Mouse (Mus musculus) hindbrain, embryonic 11.5 days (tissue): ENCODE results near the gene Iqck. TPM values are rescaled to one million over a fixed set of nuclear protein-coding genes. Genes with fewer than 3 reads are reported as not detected.

Experiments
- ATAC-seq: fragments of 200-750 bp; cut with Nextera tagmentation; 2 replicates; pipeline ENCODE4 v1.8.0; 2017; ENCODE audit warnings: mild to moderate bottlenecking, moderate TSS enrichment, moderate library complexity; ENCODE audit not compliant: low FRiP score
- DNase-seq: peaks from one replicate; pipeline ENCODE4 v3.0.0-alpha.2; 2015; ENCODE audit warnings: low spot score
- H3K27ac ChIP-seq: fragments of 300-500 bp; sonication (generic); 2 replicates; pipeline ENCODE4 v1.5.1; 2014; ENCODE audit warnings: mild to moderate bottlenecking, low read depth, low read length
- H3K27me3 ChIP-seq: fragments of 300-500 bp; sonication (generic); 2 replicates; pipeline ENCODE4 v1.6.1; 2014; ENCODE audit warnings: mild to moderate bottlenecking, low read length, moderate library complexity, mixed read lengths; ENCODE audit not compliant: control insufficient read depth, insufficient read depth
- H3K36me3 ChIP-seq: fragments of 300-500 bp; sonication (generic); 2 replicates; pipeline ENCODE4 v1.6.1; 2014; ENCODE audit warnings: mild to moderate bottlenecking, low read length, moderate library complexity, mixed read lengths; ENCODE audit not compliant: control insufficient read depth, insufficient read depth
- H3K4me1 ChIP-seq: fragments of 300-500 bp; sonication (generic); replicated peaks from 2 replicates; pipeline ENCODE4 v1.6.1; 2014; ENCODE audit warnings: low read length, mixed read lengths; ENCODE audit not compliant: control insufficient read depth, insufficient read depth
- H3K4me2 ChIP-seq: fragments of 300-500 bp; sonication (generic); replicated peaks from 2 replicates; pipeline ENCODE4 v1.6.1; 2014; ENCODE audit warnings: mild to moderate bottlenecking, low read depth, low read length
- H3K4me3 ChIP-seq: fragments of 300-500 bp; sonication (generic); 2 replicates; pipeline ENCODE4 v1.5.1; 2014; ENCODE audit warnings: low read depth, low read length
- H3K9ac ChIP-seq: fragments of 300-500 bp; sonication (generic); 2 replicates; pipeline ENCODE4 v1.6.1; 2014; ENCODE audit warnings: low read depth, low read length
- H3K9me3 ChIP-seq: fragments of 300-500 bp; sonication (generic); 2 replicates; pipeline ENCODE4 v1.6.1; 2016; ENCODE audit warnings: low read length; ENCODE audit not compliant: control insufficient read depth
- WGBS: fragments of 180-500 bp; shearing (Covaris S2); extraction: QIAGEN DNeasy Blood & Tissue Kit; methylation state at CpG from one replicate; pipeline ENCODE4 v1.1.7; 2014; 5-methylcytosine and 5-hydroxymethylcytosine counted together
- polyA plus RNA-seq: library from polyadenylated mRNA; unstranded; fragments of >200 nt; fragmentation: Nextera tagmentation; extraction: Ambion mirVana; gene quantifications from 2 replicates; pipeline ENCODE4 v1.2.1, GENCODE M21; 2014

The Iqck gene
- polyA plus RNA-seq, 1 experiment from 2014 or later, result 4.0 TPM

DNA sequence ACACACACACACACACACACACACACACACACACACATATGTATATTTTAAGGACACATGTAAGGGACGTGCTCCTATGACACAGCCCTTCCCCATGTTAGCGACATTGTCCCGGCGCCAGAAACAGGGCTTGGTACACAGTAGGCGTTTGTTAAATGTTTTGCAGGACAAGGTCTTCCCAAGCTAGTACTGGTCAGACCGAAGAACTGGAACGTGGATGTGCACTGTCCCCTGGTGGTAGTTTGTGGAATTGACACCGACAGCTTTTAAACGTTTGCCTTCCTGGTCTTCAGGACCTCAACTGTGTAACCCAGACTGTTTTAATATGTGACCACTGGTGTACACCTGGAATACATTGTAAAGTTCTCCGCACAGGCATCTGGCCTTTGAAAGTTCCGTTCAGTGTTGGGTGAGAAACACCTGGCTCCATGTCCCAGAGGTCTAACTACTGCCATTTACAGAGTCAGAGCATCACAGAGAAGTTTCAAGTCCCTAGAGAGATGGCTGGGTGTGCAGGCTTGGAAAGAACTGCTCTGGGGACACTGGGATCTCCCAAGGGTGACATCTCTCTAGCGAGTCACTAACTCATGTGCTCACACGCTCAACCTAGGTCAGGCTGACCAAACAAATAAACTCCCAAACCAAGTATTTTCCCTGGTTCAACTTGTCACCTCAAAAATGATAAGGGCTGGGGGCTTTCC is 140.7 kb downstream of the Iqck start:
- H3K27ac ChIP-seq, result no peak overlapping the region
- no peak overlapping the region for H3K4me2 ChIP-seq
- H3K9ac ChIP-seq, result no peak overlapping the region
- no peaks in the 10 kb centered on the region for H3K9me3 ChIP-seq
- ATAC-seq, result peak; percentile 45
- H3K4me3 ChIP-seq, result no peak overlapping the region
- peak; percentile 91 for DNase-seq
- peaks cover 18% of the 10 kb centered on the region for H3K4me1 ChIP-seq
- H3K36me3 ChIP-seq, result no peaks in the 10 kb centered on the region
- no peaks in the 10 kb centered on the region for H3K27me3 ChIP-seq
- 11% methylated on average over 13 of the region's 13 CpGs for whole genome bisulfite sequencing

- Histone ChIP-seq H3K27me3 (no peaks in the 10 kb centered on the region), H3K9ac (no peak overlapping the region), H3K4me3 (no peak overlapping the region), H3K36me3 (no peaks in the 10 kb centered on the region), H3K9me3 (no peaks in the 10 kb centered on the region), H3K27ac (no peak overlapping the region), H3K4me1 (peaks cover 5% of the 10 kb centered on the region; the same call in 1 of the 2 replicates), H3K4me2 (no peak overlapping the region)
- ATAC-seq, result no peak
- WGBS, result 73% methylated on average over 2 of the region's 2 CpGs
- no peak for DNase-seq
Measured at GRCm38 (mm10) chr7:118999857-119000256, 144.3 kb downstream of the Iqck start.

GRCm38 (mm10) chr7:119001965-119002364 is 146.4 kb downstream of the Iqck start:
- DNase-seq, result no peak
- no peaks in the 10 kb centered on the region for H3K36me3 ChIP-seq
- H3K9ac ChIP-seq, result no peak overlapping the region
- H3K4me3 ChIP-seq, result no peak overlapping the region
- 63% methylated on average over 2 of the region's 2 CpGs for WGBS
- ATAC-seq, result no peak
- no peaks in the 10 kb centered on the region for H3K4me1 ChIP-seq
- H3K9me3 ChIP-seq, result no peaks in the 10 kb centered on the region
- no peaks in the 10 kb centered on the region for H3K27me3 ChIP-seq
- H3K27ac ChIP-seq, result no peak overlapping the region
- no peak overlapping the region for H3K4me2 ChIP-seq

DNA sequence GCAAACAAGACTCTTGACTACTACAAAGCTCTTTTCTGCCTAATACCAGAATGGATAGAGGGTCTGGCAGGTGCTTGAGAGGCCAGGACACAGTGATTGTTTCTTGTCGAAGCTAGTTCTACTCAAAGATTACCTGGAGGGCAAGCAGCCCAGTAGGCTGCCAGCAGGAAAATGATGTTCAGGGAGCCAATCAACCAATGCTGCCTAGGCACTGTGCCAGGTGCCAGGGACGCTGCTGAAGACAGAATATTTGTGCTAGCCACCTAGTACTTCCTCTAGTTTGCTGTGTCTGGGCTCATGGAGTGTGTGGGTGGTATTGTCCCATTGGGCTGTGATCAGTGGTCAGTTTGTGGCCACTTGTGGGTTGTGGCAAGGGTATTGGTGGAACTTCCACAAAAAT is 146.9 kb downstream of the Iqck start:
- 65% methylated on average over 2 of the region's 2 CpGs for WGBS
- Histone ChIP-seq H3K4me1 (no peaks in the 10 kb centered on the region), H3K4me2 (no peak overlapping the region), H3K27me3 (no peaks in the 10 kb centered on the region), H3K9me3 (no peaks in the 10 kb centered on the region), H3K36me3 (no peaks in the 10 kb centered on the region), H3K9ac (no peak overlapping the region), H3K4me3 (no peak overlapping the region), H3K27ac (no peak overlapping the region)
- DNase-seq, result no peak
- ATAC-seq, result no peak

GRCm38 (mm10) chr7:119010854-119011529 is 155.4 kb downstream of the Iqck start:
- 15% methylated on average over 5 of the region's 5 CpGs for WGBS
- Histone ChIP-seq H3K9me3 (no peaks in the 10 kb centered on the region), H3K27me3 (no peaks in the 10 kb centered on the region), H3K9ac (no peak overlapping the region), H3K4me3 (no peak overlapping the region), H3K36me3 (no peaks in the 10 kb centered on the region), H3K4me1 (no peaks in the 10 kb centered on the region), H3K27ac (no peak overlapping the region), H3K4me2 (no peak overlapping the region)
- 0 out of 2 replicates have a peak, but pooled peaks have one; percentile 47 for ATAC-seq
- peak; percentile 87 for DNase-seq

DNA sequence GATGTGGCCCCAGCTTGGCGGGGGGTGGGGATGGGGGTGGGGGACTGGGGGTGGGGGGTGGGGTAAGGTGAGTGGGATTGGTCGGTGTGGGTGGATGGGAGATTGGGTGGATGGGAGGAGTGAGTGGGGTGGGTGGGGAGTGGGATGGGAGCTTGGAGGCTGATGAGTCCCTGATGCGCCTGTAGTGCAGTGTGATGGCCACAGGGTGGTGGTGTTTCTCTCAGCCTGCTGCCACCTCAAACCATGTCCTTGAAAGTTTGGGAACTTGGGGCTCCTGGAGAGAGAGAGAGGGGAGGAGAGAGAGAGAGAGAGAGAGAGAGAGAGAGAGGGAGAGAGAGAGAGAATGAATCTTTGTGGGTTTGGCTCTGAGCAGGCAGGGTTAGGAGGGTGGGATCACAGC is 160.2 kb downstream of the Iqck start:
- 0% methylated on average over 3 of the region's 3 CpGs for WGBS
- Histone ChIP-seq H3K27ac (no peak overlapping the region), H3K9ac (no peak overlapping the region), H3K27me3 (no peaks in the 10 kb centered on the region; the same call in 1 of the 2 replicates), H3K4me2 (no peak overlapping the region), H3K4me1 (no peaks in the 10 kb centered on the region), H3K36me3 (no peaks in the 10 kb centered on the region), H3K9me3 (no peaks in the 10 kb centered on the region), H3K4me3 (no peak overlapping the region)
- ATAC-seq, result 0 out of 2 replicates have a peak, but pooled peaks have one; percentile 50
- DNase-seq, result peak; percentile 69

DNA sequence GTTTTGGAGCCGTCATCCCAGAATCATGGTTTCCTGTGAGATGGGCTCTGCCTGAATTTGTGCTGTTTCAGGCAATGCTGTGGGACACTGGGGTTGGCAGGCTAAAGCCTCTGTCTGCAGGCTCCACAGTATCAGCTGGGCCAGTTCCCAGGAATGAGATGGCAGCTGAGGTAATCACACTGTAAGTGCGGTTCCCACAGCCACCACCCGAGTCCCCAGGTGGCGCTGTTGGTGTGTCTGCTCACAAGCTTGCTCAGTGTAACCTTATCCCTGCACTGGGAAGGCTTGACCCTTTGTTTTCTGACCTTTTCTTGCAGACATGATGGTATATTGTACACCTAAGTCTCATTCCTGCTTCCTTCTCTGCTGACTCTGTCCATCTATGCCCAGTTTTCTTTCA is 164.0 kb downstream of the Iqck start:
- Histone ChIP-seq H3K9me3 (no peaks in the 10 kb centered on the region), H3K36me3 (no peaks in the 10 kb centered on the region), H3K4me1 (no peaks in the 10 kb centered on the region), H3K27ac (no peak overlapping the region), H3K4me2 (no peak overlapping the region), H3K27me3 (no peaks in the 10 kb centered on the region; the same call in 1 of the 2 replicates), H3K4me3 (no peak overlapping the region), H3K9ac (no peak overlapping the region)
- peak; percentile 86 for DNase-seq
- WGBS, result 19% methylated on average over 4 of the region's 4 CpGs
- peak; percentile 80 for ATAC-seq
